Mouse (Mus musculus): ENCODE data around the gene Pdss2. TPM values are rescaled to one million over a fixed set of nuclear protein-coding genes. Genes with fewer than 3 reads are reported as not detected.
"Not testable (repeated sequence)": the region's sequence is repeated elsewhere in the genome, so short reads cannot be mapped to it uniquely, and the experiment has no call there.

Pdss2 gene
- total RNA-seq, 2 experiments from 2014 or later: 19.2 to 20.9 TPM

DNA sequence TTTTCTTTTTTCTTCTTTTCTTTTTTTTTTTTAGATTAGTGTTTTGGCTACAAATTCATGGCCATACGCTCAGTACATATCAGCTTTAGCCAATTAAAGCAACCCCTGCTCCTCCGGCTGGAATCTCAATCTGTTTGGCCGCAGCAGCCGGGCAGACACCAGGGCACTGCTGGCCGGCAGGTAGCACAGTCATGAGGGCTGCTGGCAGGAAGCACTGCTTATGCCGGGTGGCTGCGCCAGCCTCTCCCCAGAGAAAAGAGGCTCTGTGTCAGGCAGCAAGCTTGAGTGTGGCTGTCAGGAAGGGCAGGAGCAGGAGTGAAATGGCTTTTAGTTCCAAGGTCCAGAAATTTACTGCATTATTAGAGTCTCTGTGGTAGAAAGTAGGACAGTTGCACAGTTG is 151.0 kb downstream of the Pdss2 start:
- DNase-seq (ENCODE audit: low spot score): peak; percentile 76

- DNase-seq (ENCODE audit: low spot score): no peak
These were observed 151.7 kb downstream of the Pdss2 start for GRCm38 (mm10) chr10:43373035-43373434.

GRCm38 (mm10) chr10:43373666-43374065 is 152.4 kb downstream of the Pdss2 start:
- no peak for DNase-seq (ENCODE audit: low spot score)

DNA sequence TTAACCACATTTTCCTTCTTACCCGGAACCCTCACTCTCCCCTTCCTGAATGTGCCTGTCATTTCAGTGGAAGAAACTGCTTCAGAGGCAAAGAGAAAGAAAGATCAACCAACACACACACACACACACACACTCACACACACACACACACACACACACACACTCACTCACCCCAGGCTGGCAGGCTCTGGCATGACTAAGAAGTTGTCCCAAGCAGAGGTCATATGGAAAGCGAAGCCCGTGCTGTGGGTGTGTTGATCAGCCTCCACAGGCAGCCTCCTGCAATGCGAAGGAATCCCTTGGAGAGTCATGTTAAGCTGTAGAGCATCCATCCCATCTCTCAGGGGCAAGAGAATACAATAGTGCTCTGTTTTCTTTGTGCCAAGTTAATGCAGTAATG is 154.0 kb downstream of the Pdss2 start:
- DNase-seq (ENCODE audit: low spot score): no peak

DNA sequence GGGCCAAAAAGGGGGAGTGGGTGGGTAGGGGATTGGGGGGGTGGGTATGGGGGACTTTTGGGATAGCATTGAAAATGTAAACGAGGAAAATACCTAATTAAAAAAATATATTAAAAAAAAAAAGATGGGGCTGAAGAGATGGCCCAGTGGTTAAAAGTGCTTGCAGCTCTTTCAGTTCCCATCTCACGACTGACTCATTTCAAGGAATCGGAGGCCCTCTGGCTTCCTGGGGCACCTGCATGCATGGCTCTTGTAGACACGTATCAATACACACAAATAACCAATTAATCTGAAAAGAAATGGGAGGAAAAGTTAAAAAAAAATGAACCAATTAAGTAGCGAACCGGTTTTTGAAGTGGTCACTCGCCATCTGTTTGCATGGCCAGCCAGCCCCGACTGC is 155.5 kb downstream of the Pdss2 start:
- DNase-seq (ENCODE audit: low spot score): no peak

DNA sequence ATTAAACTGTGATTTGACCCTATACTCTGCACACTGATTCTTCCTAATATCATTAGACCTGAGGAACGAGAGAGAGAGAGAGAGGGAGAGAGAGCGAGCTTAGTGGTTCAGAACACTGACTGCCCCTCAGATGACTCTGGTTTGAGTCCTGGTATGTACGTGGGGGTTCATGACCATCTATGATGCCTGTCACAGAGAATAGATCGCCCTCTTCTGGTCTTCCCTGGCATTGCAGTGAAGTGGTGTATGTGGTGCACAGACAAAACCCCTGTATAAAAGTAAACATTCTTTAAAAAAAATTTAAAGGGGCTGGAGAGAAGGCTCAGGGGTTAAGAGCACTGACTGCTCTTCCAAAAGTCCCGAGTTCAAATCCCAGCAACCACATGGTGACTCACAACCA is 157.0 kb downstream of the Pdss2 start:
- peak; percentile 39 for DNase-seq (ENCODE audit: low spot score)

- DNase-seq (ENCODE audit: low spot score): no peak
These were observed 157.7 kb downstream of the Pdss2 start for GRCm38 (mm10) chr10:43378732-43379644.

- no peak for DNase-seq (ENCODE audit: low spot score)
These were observed 161.4 kb downstream of the Pdss2 start for GRCm38 (mm10) chr10:43382660-43383059.

- DNase-seq (ENCODE audit: low spot score): no peak
These were observed 163.3 kb downstream of the Pdss2 start for GRCm38 (mm10) chr10:43384623-43385022.

DNA sequence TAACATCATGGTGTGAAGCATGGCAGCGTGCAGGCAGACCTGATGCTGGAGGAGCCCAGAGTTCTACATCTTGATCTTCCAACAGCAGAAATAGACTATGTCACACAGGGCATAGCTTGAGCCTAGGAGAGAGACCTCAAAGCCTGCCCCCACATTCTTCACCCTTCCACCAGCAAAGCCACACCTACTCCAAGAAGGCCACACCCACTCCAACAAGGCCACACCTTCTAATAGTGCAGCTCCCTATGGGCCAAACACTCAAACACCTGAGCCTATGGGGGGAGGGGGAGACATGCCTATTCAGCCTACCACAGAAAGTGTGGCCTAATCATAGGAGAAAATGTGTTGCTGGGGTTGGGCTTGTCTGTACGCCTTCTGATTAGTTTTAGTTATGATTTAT is 171.6 kb downstream of the Pdss2 start:
- DNase-seq (ENCODE audit: low spot score): no peak

- no peak for DNase-seq (ENCODE audit: low spot score)
These were observed 172.5 kb downstream of the Pdss2 start for GRCm38 (mm10) chr10:43393818-43394217.

GRCm38 (mm10) chr10:43395824-43396223 is 174.5 kb downstream of the Pdss2 start:
- DNase-seq (ENCODE audit: low spot score): no peak

GRCm38 (mm10) chr10:43399596-43400316 is 178.5 kb downstream of the Pdss2 start:
- no peak for DNase-seq (ENCODE audit: low spot score)

- DNase-seq (ENCODE audit: low spot score): no peak
These were observed 184.8 kb downstream of the Pdss2 start for GRCm38 (mm10) chr10:43406107-43406506.

DNA sequence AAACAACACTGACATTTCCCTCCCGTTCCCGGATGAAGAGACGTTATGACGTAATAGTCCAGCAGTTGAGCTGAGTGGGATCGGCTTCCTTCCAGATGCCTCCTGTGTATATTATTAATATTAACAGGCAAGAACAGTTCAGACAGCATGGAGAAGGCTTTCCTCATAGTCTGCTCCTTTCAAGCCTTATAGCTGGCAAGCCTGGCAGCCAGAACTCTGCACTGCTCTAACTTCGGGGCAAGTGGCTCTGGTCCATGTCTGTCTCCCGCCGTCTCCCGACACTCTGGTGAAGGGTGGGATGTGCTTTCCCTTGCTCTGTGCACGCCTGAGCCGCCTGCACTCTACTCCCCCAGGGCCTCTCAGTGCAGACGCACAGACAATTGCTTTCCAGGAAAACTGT is 185.6 kb downstream of the Pdss2 start:
- no peak for DNase-seq (ENCODE audit: low spot score)

DNA sequence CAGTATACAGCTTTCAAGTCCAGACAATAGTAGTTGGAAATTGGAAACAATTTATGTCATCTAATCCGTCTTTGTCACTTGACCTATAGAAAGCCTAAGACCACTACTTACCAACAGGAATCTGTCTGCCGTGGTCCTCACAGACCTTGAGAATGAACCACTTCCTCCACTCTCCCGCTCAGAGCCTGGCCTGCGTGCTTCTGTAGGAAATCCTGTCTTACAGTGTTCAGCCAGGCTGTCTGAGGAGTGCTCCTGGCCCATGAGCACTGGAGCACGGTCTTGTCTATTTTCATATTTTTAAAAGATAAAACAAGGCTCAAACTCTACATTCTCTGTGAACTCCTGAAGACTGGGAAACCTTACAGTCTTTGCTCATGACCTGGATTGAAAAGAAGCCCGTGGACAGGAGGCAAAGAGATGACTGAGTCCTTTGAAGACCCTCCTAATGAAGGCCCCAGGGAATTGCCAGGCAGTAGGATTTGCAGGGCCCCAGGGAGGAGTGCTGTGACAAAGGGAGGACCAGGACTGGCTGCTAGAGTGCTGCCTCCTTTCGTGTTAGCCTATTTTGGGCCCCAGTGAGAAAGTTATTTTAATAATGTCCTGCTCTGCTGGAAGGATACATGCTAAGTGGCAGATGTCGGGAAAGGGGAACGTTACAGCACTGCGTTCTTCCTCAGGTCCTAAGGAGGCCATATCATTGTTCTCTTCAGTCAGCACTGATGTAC is 188.4 kb downstream of the Pdss2 start:
- peak; percentile 2 for DNase-seq (ENCODE audit: low spot score)

DNA sequence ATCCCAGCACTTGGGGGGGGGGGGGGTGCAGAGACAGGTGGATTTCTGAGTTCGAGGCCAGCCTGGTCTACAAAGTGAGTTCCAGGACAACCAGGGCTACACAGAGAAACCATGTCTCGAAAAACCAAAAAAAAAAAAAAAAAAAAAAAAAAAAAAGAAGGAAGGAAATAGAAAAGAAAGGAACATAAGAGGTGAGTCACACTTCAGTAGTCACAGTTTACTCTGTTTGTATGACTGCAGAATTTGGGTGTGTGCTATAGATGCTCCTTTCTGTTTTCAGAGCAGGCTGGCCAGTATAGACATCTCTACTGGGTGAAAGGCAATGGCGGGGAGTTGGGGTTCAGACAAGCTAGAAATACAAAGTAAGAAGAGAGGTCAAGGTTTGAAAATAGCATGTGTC is 189.9 kb downstream of the Pdss2 start:
- DNase-seq (ENCODE audit: low spot score): not testable (repeated sequence)

GRCm38 (mm10) chr10:43417346-43417745 is 196.1 kb downstream of the Pdss2 start:
- DNase-seq (ENCODE audit: low spot score): no peak

DNA sequence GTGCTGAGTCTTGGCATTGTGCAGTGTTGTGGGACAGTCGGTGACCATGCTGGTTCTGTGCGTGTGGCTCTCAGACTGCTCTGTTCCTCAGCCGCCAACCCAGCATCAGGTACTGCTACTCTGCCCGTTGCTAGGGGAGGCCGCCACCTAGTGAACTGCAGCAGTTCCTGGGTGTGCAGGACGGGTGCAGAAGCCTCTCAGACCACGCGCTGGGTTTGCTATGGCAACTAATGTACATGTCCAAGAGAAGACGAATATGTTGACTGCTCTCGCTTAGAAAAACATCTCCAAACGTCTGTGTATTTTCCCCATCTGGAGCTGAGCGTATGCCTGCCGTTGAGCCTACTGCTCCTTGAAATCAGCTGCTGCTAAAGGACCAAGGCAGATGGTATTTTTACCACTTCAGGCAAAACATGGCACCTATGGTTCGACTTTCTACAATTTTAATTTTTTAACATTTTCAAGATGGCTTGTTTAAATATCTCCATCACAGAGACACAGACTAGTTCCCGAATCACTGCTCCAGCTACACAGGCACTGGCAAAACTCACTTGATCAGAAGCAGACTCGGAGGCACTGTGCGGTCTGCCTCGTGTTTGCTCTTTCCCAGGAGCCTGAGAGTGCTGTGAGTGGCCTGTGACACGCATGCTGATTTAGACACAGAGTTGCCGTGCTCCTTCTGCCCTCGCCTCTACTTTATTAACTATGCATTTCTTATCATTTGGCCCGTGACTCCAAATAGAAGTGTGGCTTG is 199.6 kb downstream of the Pdss2 start:
- DNase-seq (ENCODE audit: low spot score): no peak

GRCm38 (mm10) chr10:43422061-43422770 is 200.9 kb downstream of the Pdss2 start:
- no peak for DNase-seq (ENCODE audit: low spot score)

- DNase-seq (ENCODE audit: low spot score): no peak
These were observed 203.3 kb downstream of the Pdss2 start for GRCm38 (mm10) chr10:43424545-43424944.
